Mouse (Mus musculus): ENCODE data around the gene Tmub2.

DNA sequence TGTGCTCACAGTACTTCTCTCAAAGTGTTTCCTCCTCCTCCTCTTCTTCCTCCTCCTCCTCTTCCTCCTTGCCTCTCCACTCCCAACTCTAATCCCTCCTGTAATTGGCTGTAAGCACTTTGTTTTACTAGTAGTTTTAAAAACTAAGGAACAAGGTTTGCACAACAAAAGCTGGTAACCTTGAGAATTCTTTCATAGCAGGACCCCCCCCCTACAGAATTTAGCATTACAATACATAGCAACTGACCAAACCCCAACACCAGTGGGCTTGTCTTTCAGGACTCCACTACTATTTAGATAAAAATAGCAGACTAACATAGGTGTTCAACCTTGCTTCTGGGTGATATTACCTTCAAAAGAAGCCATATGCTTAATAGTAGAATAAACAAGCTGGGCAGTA, 44.8 kb downstream of the Tmub2 start:
- no peak for TF ChIP-seq CTCF (IDR thresholded peaks at IDR 0.05; ENCODE audit: low read depth, low read length)
- TF ChIP-seq POLR2A (IDR thresholded peaks at IDR 0.05; ENCODE audit: extremely low read depth, insufficient read depth, low read length): no peak
